Mouse (Mus musculus) ES-E14 (cell line): Measurements from ENCODE around the gene Clca2.

Experiments used
- CHD2 ChIP-seq: IDR thresholded peaks from 2 replicates; pipeline ENCODE4 v1.6.1; 2014; ENCODE audit warnings: mild to moderate bottlenecking, low read depth, low read length, inconsistent platforms
- HCFC1 ChIP-seq: IDR thresholded peaks from 2 replicates; pipeline ENCODE4 v1.6.1; 2012; ENCODE audit warnings: low read length, inconsistent platforms, borderline replicate concordance; ENCODE audit not compliant: insufficient read depth
- MAFK ChIP-seq: IDR thresholded peaks from 2 replicates; pipeline ENCODE4 v1.6.1; 2014; ENCODE audit warnings: mild to moderate bottlenecking, low read depth, low read length, inconsistent platforms; ENCODE audit not compliant: insufficient read depth
- ZC3H11A ChIP-seq: IDR thresholded peaks from 2 replicates; pipeline ENCODE4 v1.6.1; 2012; ENCODE audit warnings: low read depth, mild to moderate bottlenecking, inconsistent platforms, low read length, borderline replicate concordance
- ZNF384 ChIP-seq: IDR thresholded peaks from 2 replicates; pipeline ENCODE4 v1.6.1; 2012; ENCODE audit warnings: low read depth, low read length, inconsistent platforms

- TF ChIP-seq ZNF384 (no peak), HCFC1 (no peak), ZC3H11A (no peak), MAFK (no peak), CHD2 (no peak)
Measured at GRCm38 (mm10) chr3:145105773-145106504, 6.7 kb upstream of the Clca2 start.
